Mouse (Mus musculus): ENCODE data around the gene Tm9sf1.

- peak; percentile 95 for TF ChIP-seq CTCF (IDR thresholded peaks at IDR 0.05)
- no peak for TF ChIP-seq POLR2A (IDR thresholded peaks at IDR 0.05; ENCODE audit: insufficient read depth, low read depth, low read length)
Observed at GRCm38 (mm10) chr14:55629312-55629711, 14.3 kb downstream of the Tm9sf1 start.

Measured in heart, adult 2 months (tissue).